Mouse (Mus musculus) megakaryocyte, embryonic 14.5 days (primary cell): ENCODE measurements around the gene Itk.

Experiments
- FLI1 ChIP-seq: IDR thresholded peaks from 2 replicates; pipeline ENCODE4 v1.6.1; 2012; ENCODE audit warnings: low read length, inconsistent platforms, mixed read lengths
- GATA1 ChIP-seq: IDR thresholded peaks from 3 replicates; pipeline ENCODE4 v1.6.1; 2012; ENCODE audit warnings: mixed read lengths, low read length, inconsistent platforms, borderline replicate concordance

GRCm38 (mm10) chr11:46310647-46311063 is 78.7 kb downstream of the Itk start:
- no peak for TF ChIP-seq GATA1
- no peak for TF ChIP-seq FLI1
